Mouse (Mus musculus) heart, embryonic 16.5 days (tissue): ENCODE measurements around the gene Cd200r2. TPM values are rescaled to one million over a fixed set of nuclear protein-coding genes. Genes with fewer than 3 reads are reported as not detected.

Source experiments
- ATAC-seq: fragments of 200-750 bp; cut with Nextera tagmentation; replicated peaks from 2 replicates; pipeline ENCODE4 v1.8.0; 2017; ENCODE audit warnings: moderate number of reproducible peaks; ENCODE audit not compliant: insufficient read depth, low FRiP score; ENCODE audit errors: extremely low read depth
- H3K27ac ChIP-seq: fragments of 300-500 bp; sonication (generic); 2 replicates; pipeline ENCODE4 v1.5.1; 2014; ENCODE audit warnings: mild to moderate bottlenecking, low read length, control low read depth, moderate library complexity
- H3K27me3 ChIP-seq: fragments of 300-500 bp; sonication (generic); 2 replicates; pipeline ENCODE4 v1.6.1; 2014; ENCODE audit warnings: low read length, mixed read lengths; ENCODE audit not compliant: control insufficient read depth, insufficient read depth
- H3K36me3 ChIP-seq: fragments of 300-500 bp; sonication (generic); 2 replicates; pipeline ENCODE4 v1.6.1; 2014; ENCODE audit not compliant: control insufficient read depth, insufficient read depth
- H3K4me1 ChIP-seq: fragments of 300-500 bp; sonication (generic); 2 replicates; pipeline ENCODE4 v1.6.1; 2014; ENCODE audit warnings: low read length, mixed read lengths; ENCODE audit not compliant: control insufficient read depth, insufficient read depth
- H3K4me2 ChIP-seq: fragments of 300-500 bp; sonication (generic); 2 replicates; pipeline ENCODE4 v1.6.1; 2014; ENCODE audit warnings: low read depth, mild to moderate bottlenecking, control low read depth, low read length
- H3K4me3 ChIP-seq: fragments of 300-500 bp; sonication (generic); 2 replicates; pipeline ENCODE4 v1.5.1; 2014; ENCODE audit warnings: mild to moderate bottlenecking, control low read depth, low read length
- H3K9ac ChIP-seq: fragments of 300-500 bp; sonication (generic); 2 replicates; pipeline ENCODE4 v1.6.1; 2014; ENCODE audit warnings: low read length, control low read depth
- H3K9me3 ChIP-seq: fragments of 300-500 bp; sonication (generic); replicated peaks from 2 replicates; pipeline ENCODE4 v1.6.1; 2016; ENCODE audit warnings: low read length; ENCODE audit not compliant: control insufficient read depth
- WGBS: fragments of 180-500 bp; shearing (Covaris S2); extraction: QIAGEN DNeasy Blood & Tissue Kit; methylation state at CpG from one replicate; pipeline ENCODE4 v1.1.7; 2014; 5-methylcytosine and 5-hydroxymethylcytosine counted together
- polyA plus RNA-seq: library from polyadenylated mRNA; unstranded; fragments of >200 nt; fragmentation: Nextera tagmentation; extraction: Ambion mirVana; gene quantifications from 2 replicates; pipeline ENCODE4 v1.2.1, GENCODE M21; 2015

Cd200r2 gene
- polyA plus RNA-seq, 1 experiment from 2014 or later = 0.08 TPM

DNA sequence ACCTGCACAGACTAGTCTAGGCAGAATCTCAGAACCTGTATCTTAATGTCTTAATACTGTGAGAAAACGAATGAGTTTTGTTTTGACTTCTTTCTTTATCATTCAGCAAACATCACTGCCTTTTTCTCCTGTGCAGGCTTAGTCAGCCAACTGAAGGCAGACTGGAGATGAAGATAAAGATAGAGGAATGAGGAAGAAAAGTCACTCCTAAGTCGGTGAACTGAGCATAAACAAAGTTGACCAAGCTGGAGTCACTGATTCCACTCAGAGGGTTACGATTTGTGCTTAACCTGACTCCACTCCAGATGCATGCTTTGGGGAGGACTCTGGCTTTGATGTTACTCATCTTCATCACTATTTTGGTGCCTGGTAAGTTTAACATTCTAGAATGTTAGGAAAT lies 76.6 kb downstream of the Cd200r2 start, which contains the start of gene Cd200r3:
Cd200r3 (plus strand) TSS at position 211 of the 400 bp plus-strand sequence.
- no peaks in the 10 kb centered on the region for H3K27me3 ChIP-seq
- no peaks in the 10 kb centered on the region for H3K36me3 ChIP-seq
- H3K4me2 ChIP-seq = no peak within 1 kb of the TSS
- no peak for ATAC-seq
- 56% methylated on average over 3 of the region's 3 CpGs for WGBS
- H3K27ac ChIP-seq = no peak within 1 kb of the TSS
- H3K4me3 ChIP-seq = no peak within 1 kb of the TSS
- H3K9ac ChIP-seq = no peak within 1 kb of the TSS
- no peaks in the 10 kb centered on the region for H3K9me3 ChIP-seq
- H3K4me1 ChIP-seq = no peaks in the 10 kb centered on the region

DNA sequence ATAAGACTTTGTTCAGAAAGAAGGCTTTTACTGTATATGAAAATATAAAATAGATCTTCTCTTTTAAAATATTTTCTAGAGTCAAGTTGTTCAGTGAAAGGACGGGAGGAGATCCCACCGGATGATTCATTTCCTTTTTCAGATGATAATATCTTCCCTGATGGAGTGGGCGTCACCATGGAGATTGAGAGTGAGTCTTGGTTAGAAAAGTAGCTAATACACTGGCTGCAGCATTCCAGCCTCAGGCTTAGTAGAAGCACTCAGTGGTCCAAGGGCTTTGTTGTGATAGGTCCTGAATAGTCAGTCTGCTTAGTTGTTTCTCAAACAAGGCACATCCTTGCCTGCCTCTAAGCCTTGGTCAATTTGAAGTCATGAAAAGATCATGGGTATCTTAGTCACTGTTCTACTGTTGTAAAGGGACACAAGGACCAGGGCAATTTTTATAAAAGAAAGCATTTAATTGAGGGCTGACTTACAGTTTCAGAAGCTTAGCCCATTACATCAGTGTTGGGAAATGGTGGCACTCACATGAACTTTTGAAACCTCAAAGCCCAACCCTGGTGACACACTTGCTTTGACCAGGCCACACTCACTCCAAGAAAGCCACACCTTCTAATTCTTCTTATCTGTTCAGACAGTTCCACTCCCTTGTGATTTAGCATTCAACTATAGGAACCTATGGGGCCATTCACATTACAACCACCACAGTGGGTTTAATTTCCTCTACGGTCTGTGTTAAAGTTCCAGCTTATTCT lies 84.6 kb downstream of the Cd200r2 start:
- H3K27me3 ChIP-seq = no peaks in the 10 kb centered on the region
- WGBS = 55% methylated on average over 4 of the region's 4 CpGs
- H3K27ac ChIP-seq = no peak overlapping the region
- no peaks in the 10 kb centered on the region for H3K36me3 ChIP-seq
- no peak for ATAC-seq
- H3K4me1 ChIP-seq = no peaks in the 10 kb centered on the region
- no peak overlapping the region for H3K9ac ChIP-seq
- no peak overlapping the region for H3K4me2 ChIP-seq
- H3K4me3 ChIP-seq = no peak overlapping the region
- H3K9me3 ChIP-seq = no peaks in the 10 kb centered on the region

DNA sequence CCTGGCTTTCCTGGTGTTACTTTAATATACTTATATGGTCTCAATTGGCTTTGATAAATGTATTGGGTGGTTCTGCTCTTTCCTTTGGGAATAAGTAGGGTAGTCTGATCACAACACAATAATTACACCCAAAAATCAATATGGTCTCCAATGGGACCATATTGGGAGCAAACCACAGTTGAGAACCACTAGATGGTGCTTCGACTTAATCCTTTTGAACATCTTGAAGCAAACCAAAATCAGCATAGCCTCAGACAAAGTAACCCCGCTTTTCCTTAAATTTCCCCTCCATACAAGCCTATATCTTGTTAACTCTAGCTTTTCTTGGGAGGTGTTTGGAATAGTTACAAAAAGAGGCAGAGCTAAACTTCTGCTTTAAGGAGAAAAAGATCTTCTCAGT lies 95.4 kb downstream of the Cd200r2 start:
- no peaks in the 10 kb centered on the region for H3K27me3 ChIP-seq
- WGBS = 69% methylated on average over 2 of the region's 2 CpGs
- no peak overlapping the region for H3K9ac ChIP-seq
- no peaks in the 10 kb centered on the region for H3K36me3 ChIP-seq
- H3K9me3 ChIP-seq = no peaks in the 10 kb centered on the region
- H3K4me2 ChIP-seq = no peak overlapping the region
- peaks cover 5% of the 10 kb centered on the region for H3K4me1 ChIP-seq
- H3K27ac ChIP-seq = no peak overlapping the region
- ATAC-seq = no peak
- H3K4me3 ChIP-seq = no peak overlapping the region

DNA sequence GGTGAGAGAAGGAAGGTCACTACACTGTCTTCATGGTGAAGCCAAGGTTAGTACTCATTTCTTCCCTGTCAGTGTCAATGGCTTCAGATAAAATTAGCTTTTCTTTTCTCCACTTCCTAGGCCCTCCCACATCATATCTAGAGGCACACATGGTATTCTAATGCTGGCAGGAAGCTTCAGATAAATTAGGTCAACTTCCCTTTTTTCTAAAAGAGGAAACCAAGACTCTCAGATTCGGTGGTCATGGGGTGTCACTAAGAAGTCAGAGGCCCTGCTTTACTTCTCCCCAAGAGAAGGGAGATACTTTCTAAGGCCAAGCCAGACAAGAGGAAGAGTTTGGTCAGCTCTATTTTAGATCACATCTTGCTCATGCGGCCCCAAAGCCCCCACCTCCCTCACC lies 95.9 kb downstream of the Cd200r2 start:
- 46% methylated on average over 2 of the region's 2 CpGs for WGBS
- peak; percentile 17; the same call in 1 of the 2 replicates for ATAC-seq

DNA sequence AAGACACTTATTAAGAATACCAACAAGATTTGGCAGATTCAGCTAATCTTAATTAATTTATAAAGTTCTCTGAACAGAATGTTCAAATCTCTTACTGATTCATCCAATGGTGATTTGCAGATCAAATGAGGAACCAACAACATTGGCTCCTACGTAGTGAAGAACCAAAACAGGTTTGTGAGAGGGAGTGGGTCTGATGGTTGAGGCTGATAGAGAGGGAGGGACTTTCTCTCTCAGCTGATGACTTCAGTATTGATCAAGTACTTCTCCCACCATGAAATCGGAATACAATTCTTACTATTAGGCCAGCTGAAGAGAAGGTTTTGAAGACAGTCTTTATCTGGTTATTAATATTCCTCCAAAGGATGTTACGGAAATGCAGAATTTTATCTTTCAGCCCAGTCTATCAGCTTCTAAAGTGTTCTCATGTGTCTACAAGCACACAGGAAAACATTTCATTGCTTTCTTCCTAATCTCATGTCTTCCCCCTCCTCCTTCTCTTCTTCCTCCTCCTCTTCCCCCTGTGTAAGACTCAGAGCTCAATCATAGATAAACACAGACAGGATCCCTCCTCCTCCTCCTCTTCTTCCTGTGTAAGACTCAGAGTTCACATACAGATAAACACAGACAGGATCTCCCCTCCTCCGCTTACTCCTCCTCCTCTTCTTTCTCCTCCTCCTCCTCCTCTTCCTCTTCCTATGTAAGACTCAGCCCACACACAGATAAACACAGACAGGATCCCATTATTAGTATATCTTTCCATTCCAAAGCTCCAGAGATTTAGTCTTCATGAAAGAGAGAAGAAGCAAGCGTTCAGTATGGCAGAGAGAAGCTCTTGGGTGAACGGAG lies 97.9 kb downstream of the Cd200r2 start:
- ATAC-seq = peak; percentile 46; the same call in 1 of the 2 replicates
- Histone ChIP-seq H3K4me3 (no peak overlapping the region), H3K4me2 (no peak overlapping the region), H3K27ac (no peak overlapping the region), H3K27me3 (no peaks in the 10 kb centered on the region), H3K9ac (no peak overlapping the region), H3K4me1 (peaks cover 5% of the 10 kb centered on the region), H3K9me3 (no peaks in the 10 kb centered on the region), H3K36me3 (no peaks in the 10 kb centered on the region)
- WGBS = 66% methylated on average over 6 of the region's 6 CpGs

More for the DNA sequence above, 95.9 kb downstream of the Cd200r2 start:
- H3K4me1 ChIP-seq = peaks cover 5% of the 10 kb centered on the region
- no peaks in the 10 kb centered on the region for H3K27me3 ChIP-seq
- no peaks in the 10 kb centered on the region for H3K36me3 ChIP-seq
- H3K4me2 ChIP-seq = no peak overlapping the region
- H3K9ac ChIP-seq = no peak overlapping the region
- no peaks in the 10 kb centered on the region for H3K9me3 ChIP-seq
- no peak overlapping the region for H3K4me3 ChIP-seq
- no peak overlapping the region for H3K27ac ChIP-seq

DNA sequence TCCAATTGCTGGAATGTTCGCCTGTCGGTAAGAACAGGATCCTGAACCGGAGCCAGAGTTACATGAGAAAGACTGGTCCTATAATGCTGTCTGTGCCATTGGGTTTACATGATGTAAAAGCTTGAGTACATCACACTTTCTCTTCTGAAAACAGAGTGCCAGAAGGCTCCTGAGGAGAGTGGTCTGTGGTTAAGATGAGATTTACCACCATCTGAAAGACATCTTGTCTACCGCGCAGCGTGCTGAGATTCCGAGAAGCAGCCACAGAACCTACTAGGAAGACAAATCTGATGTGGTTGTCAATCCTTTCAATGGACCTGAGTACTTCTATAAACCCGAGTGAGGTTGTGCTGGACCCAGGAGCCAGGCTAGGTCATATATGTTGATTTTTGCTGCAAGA lies 98.5 kb downstream of the Cd200r2 start:
- peaks cover 5% of the 10 kb centered on the region for H3K4me1 ChIP-seq
- H3K9me3 ChIP-seq = no peaks in the 10 kb centered on the region
- peak; percentile 5; the same call in 1 of the 2 replicates for ATAC-seq
- peak overlapping the region; percentile 1; the same call in 1 of the 2 replicates for H3K27ac ChIP-seq
- H3K4me2 ChIP-seq = no peak overlapping the region
- H3K4me3 ChIP-seq = no peak overlapping the region
- H3K9ac ChIP-seq = no peak overlapping the region
- 72% methylated on average over 8 of the region's 8 CpGs for WGBS
- no peaks in the 10 kb centered on the region for H3K27me3 ChIP-seq
- H3K36me3 ChIP-seq = no peaks in the 10 kb centered on the region

Other genes starting within 250 kb of the Cd200r2 start
- 3.6 and 4.3 TPM in 2 replicates for gene Nepro, start 142.8 kb upstream of the Cd200r2 start, polyA plus RNA-seq
- gene Gtpbp8, start 120.7 kb upstream of the Cd200r2 start, polyA plus RNA-seq = 20.9 and 21.7 TPM in 2 replicates
- 1.2 and 1.4 TPM in 2 replicates for gene Cd200r1, start 101.4 kb upstream of the Cd200r2 start, polyA plus RNA-seq
- 0.17 and 0.19 TPM in 2 replicates for gene Cd200r4, start 55.4 kb upstream of the Cd200r2 start, polyA plus RNA-seq
- gene Cd200r3, start 76.6 kb downstream of the Cd200r2 start, polyA plus RNA-seq = 0.34 TPM in 2 replicates
- gene Ccdc80, start 226.3 kb downstream of the Cd200r2 start, polyA plus RNA-seq = 77.5 and 80.0 TPM in 2 replicates